Mouse (Mus musculus): ENCODE results near the gene Mospd3. TPM values are rescaled to one million over a fixed set of nuclear protein-coding genes. Genes with fewer than 3 reads are reported as not detected.

Gene Mospd3
- polyA plus RNA-seq, 1 experiment from 2014 or later = 21.4 TPM

- ATAC-seq (ENCODE audit: insufficient number of reproducible peaks, low FRiP score, low TSS enrichment, low read depth) = no peak
- H3K27me3 ChIP-seq (ENCODE audit: control insufficient read depth, insufficient read depth, low read length) = no peaks in the 10 kb centered on the region
- no peak overlapping the region for H3K4me3 ChIP-seq (ENCODE audit: low read depth, low read length)
- H3K27ac ChIP-seq (replicated peaks; ENCODE audit: low read depth, low read length) = no peak overlapping the region
- H3K9ac ChIP-seq (ENCODE audit: low read length) = no peak overlapping the region
- no peaks in the 10 kb centered on the region for H3K4me1 ChIP-seq (ENCODE audit: control insufficient read depth, insufficient read depth, low read length)
- 90% methylated on average over 5 of the region's 5 CpGs for WGBS
- no peak for DNase-seq (ENCODE audit: low spot score)
- H3K4me2 ChIP-seq (ENCODE audit: low read depth, severe bottlenecking) = no peak overlapping the region
- no peaks in the 10 kb centered on the region for H3K9me3 ChIP-seq (ENCODE audit: control insufficient read depth, low read length)
- no peaks in the 10 kb centered on the region for H3K36me3 ChIP-seq (ENCODE audit: control insufficient read depth, insufficient read depth, low read length)
Measured at GRCm38 (mm10) chr5:137566416-137566815, 34.4 kb downstream of the Mospd3 start.

- no peak overlapping the region for H3K4me2 ChIP-seq (ENCODE audit: low read depth, severe bottlenecking)
- no peak overlapping the region for H3K9ac ChIP-seq (ENCODE audit: low read length)
- H3K27ac ChIP-seq (replicated peaks; ENCODE audit: low read depth, low read length) = no peak overlapping the region
- ATAC-seq (ENCODE audit: insufficient number of reproducible peaks, low FRiP score, low TSS enrichment, low read depth) (no peak), DNase-seq (ENCODE audit: low spot score) (no peak)
- H3K9me3 ChIP-seq (ENCODE audit: control insufficient read depth, low read length) = no peaks in the 10 kb centered on the region
- no peaks in the 10 kb centered on the region for H3K36me3 ChIP-seq (ENCODE audit: control insufficient read depth, insufficient read depth, low read length)
- no peak overlapping the region for H3K4me3 ChIP-seq (ENCODE audit: low read depth, low read length)
- H3K4me1 ChIP-seq (ENCODE audit: control insufficient read depth, insufficient read depth, low read length) = no peaks in the 10 kb centered on the region
- no peaks in the 10 kb centered on the region for H3K27me3 ChIP-seq (ENCODE audit: control insufficient read depth, insufficient read depth, low read length)
- 74% methylated on average over 6 of the region's 6 CpGs for WGBS
Measured at GRCm38 (mm10) chr5:137565744-137566143, 35.1 kb downstream of the Mospd3 start.

DNA sequence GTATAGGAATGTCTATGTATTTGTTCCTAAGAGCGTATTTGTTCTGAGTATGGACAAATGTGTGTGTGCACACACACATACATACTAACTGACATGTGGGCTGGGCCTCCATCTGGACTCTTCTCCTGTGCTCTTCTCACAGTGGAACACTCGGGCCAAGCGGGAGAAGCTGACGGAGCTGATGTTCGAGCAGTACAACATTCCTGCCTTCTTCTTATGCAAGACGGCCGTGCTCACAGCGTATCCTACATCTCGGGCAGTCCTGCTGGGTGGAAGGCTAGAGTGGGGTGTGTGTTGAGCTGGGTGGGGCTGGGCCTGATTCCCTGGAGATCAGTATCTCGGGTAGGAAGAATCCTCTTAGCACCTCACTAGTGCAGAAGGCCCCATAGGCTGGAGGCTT, 37.9 kb downstream of the Mospd3 start:
- Histone ChIP-seq H3K4me2 (ENCODE audit: low read depth, severe bottlenecking) (no peak overlapping the region), H3K27me3 (ENCODE audit: control insufficient read depth, insufficient read depth, low read length) (no peaks in the 10 kb centered on the region), H3K9me3 (ENCODE audit: control insufficient read depth, low read length) (no peaks in the 10 kb centered on the region), H3K4me1 (ENCODE audit: control insufficient read depth, insufficient read depth, low read length) (no peaks in the 10 kb centered on the region), H3K4me3 (ENCODE audit: low read depth, low read length) (no peak overlapping the region), H3K9ac (ENCODE audit: low read length) (no peak overlapping the region), H3K27ac (replicated peaks; ENCODE audit: low read depth, low read length) (no peak overlapping the region), H3K36me3 (ENCODE audit: control insufficient read depth, insufficient read depth, low read length) (no peaks in the 10 kb centered on the region)
- 73% methylated on average over 10 of the region's 10 CpGs for WGBS
- ATAC-seq (ENCODE audit: insufficient number of reproducible peaks, low FRiP score, low TSS enrichment, low read depth) = no peak
- DNase-seq (ENCODE audit: low spot score) = no peak

- Histone ChIP-seq H3K4me3 (ENCODE audit: low read depth, low read length) (no peak overlapping the region), H3K36me3 (ENCODE audit: control insufficient read depth, insufficient read depth, low read length) (no peaks in the 10 kb centered on the region), H3K27ac (replicated peaks; ENCODE audit: low read depth, low read length) (no peak overlapping the region), H3K4me1 (ENCODE audit: control insufficient read depth, insufficient read depth, low read length) (no peaks in the 10 kb centered on the region), H3K27me3 (ENCODE audit: control insufficient read depth, insufficient read depth, low read length) (no peaks in the 10 kb centered on the region), H3K4me2 (ENCODE audit: low read depth, severe bottlenecking) (no peak overlapping the region), H3K9me3 (ENCODE audit: control insufficient read depth, low read length) (no peaks in the 10 kb centered on the region), H3K9ac (ENCODE audit: low read length) (no peak overlapping the region)
- DNase-seq (ENCODE audit: low spot score) (no peak), ATAC-seq (ENCODE audit: insufficient number of reproducible peaks, low FRiP score, low TSS enrichment, low read depth) (no peak)
- WGBS = 64% methylated on average over 6 of the region's 6 CpGs
Measured at GRCm38 (mm10) chr5:137561556-137561955, 39.3 kb downstream of the Mospd3 start.

GRCm38 (mm10) chr5:137553898-137554297, 47.0 kb downstream of the Mospd3 start:
- H3K4me3 ChIP-seq (ENCODE audit: low read depth, low read length) = no peak overlapping the region

DNA sequence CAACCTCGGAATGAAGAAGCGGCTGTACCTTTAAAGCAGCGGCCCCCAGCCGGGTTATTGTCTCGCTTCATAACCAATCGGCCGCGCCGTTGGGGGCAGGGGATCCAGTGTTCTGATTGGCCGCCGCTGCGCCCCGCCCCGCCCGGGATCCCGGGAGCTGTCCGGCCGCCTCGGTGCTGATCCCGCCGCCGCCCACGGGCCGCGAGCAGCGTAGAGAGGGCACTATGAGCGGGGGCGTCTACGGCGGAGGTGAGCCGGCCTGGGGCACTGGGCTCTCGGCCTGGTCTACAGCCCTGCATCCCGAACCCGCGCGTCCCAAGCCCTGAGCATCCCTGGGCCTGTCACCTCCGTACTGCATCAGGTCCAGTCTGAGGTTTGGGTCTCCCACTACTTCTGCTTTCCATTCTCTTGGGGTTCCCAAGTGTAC, 47.4 kb downstream of the Mospd3 start, which contains the start of gene Actl6b:
Gene Actl6b (plus strand): TSS at position 107 of the 427 bp plus-strand sequence.
- no peaks in the 10 kb centered on the region for H3K36me3 ChIP-seq (ENCODE audit: control insufficient read depth, insufficient read depth, low read length)
- no peak within 1 kb of the TSS for H3K27ac ChIP-seq (replicated peaks; ENCODE audit: low read depth, low read length)
- no peak within 1 kb of the TSS for H3K4me3 ChIP-seq (ENCODE audit: low read depth, low read length)
- peaks cover 10% of the 10 kb centered on the region for H3K27me3 ChIP-seq (ENCODE audit: control insufficient read depth, insufficient read depth, low read length)
- peak within 1 kb of the TSS; percentile 11; the same call in 1 of the 2 replicates for H3K4me2 ChIP-seq (ENCODE audit: low read depth, severe bottlenecking)
- no peak within 1 kb of the TSS for H3K9ac ChIP-seq (ENCODE audit: low read length)
- 1% methylated on average over 37 of the region's 37 CpGs for WGBS
- ATAC-seq (ENCODE audit: insufficient number of reproducible peaks, low FRiP score, low TSS enrichment, low read depth) = peak; percentile 47
- DNase-seq (ENCODE audit: low spot score) = peak; percentile 85
- no peaks in the 10 kb centered on the region for H3K9me3 ChIP-seq (ENCODE audit: control insufficient read depth, low read length)
- H3K4me1 ChIP-seq (ENCODE audit: control insufficient read depth, insufficient read depth, low read length) = no peaks in the 10 kb centered on the region

More at GRCm38 (mm10) chr5:137553898-137554297, 47.0 kb downstream of the Mospd3 start:
- no peaks in the 10 kb centered on the region for H3K36me3 ChIP-seq (ENCODE audit: control insufficient read depth, insufficient read depth, low read length)
- H3K4me1 ChIP-seq (ENCODE audit: control insufficient read depth, insufficient read depth, low read length) = no peaks in the 10 kb centered on the region
- no peak for ATAC-seq (ENCODE audit: insufficient number of reproducible peaks, low FRiP score, low TSS enrichment, low read depth)
- no peak for DNase-seq (ENCODE audit: low spot score)
- H3K4me2 ChIP-seq (ENCODE audit: low read depth, severe bottlenecking) = no peak overlapping the region; the same call in 1 of the 2 replicates
- whole genome bisulfite sequencing = 38% methylated on average over 11 of the region's 11 CpGs
- no peak overlapping the region for H3K27ac ChIP-seq (replicated peaks; ENCODE audit: low read depth, low read length)
- peaks cover 10% of the 10 kb centered on the region for H3K27me3 ChIP-seq (ENCODE audit: control insufficient read depth, insufficient read depth, low read length)
- H3K9me3 ChIP-seq (ENCODE audit: control insufficient read depth, low read length) = no peaks in the 10 kb centered on the region
- H3K9ac ChIP-seq (ENCODE audit: low read length) = no peak overlapping the region

DNA sequence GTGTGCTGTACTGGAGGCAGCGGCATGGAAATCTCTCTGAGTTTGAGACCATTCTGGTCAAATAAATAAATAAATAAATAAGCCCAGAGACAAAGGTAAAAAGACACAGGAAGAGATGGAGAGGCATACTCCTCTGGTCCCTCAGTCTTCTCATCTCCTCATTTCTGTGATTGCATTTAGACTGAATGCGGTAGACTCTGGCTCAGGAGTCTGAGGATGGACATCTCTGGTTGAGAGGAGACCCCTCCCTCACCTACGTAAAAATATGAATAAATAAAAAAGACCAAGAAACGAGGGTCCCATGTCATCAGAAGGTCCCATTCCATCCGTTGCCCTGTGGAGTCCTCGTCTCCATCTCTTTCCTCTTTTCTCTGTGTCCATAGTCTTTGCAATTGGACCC, 47.9 kb downstream of the Mospd3 start:
- WGBS = 32% methylated on average over 6 of the region's 6 CpGs
- no peak overlapping the region for H3K9ac ChIP-seq (ENCODE audit: low read length)

GRCm38 (mm10) chr5:137551119-137551518, 49.7 kb downstream of the Mospd3 start:
- Histone ChIP-seq H3K27ac (replicated peaks; ENCODE audit: low read depth, low read length) (no peak overlapping the region), H3K9me3 (ENCODE audit: control insufficient read depth, low read length) (no peaks in the 10 kb centered on the region), H3K27me3 (ENCODE audit: control insufficient read depth, insufficient read depth, low read length) (peaks cover 10% of the 10 kb centered on the region), H3K36me3 (ENCODE audit: control insufficient read depth, insufficient read depth, low read length) (no peaks in the 10 kb centered on the region), H3K4me3 (ENCODE audit: low read depth, low read length) (no peak overlapping the region), H3K4me2 (ENCODE audit: low read depth, severe bottlenecking) (no peak overlapping the region), H3K4me1 (ENCODE audit: control insufficient read depth, insufficient read depth, low read length) (no peaks in the 10 kb centered on the region), H3K9ac (ENCODE audit: low read length) (no peak overlapping the region)
- ATAC-seq (ENCODE audit: insufficient number of reproducible peaks, low FRiP score, low TSS enrichment, low read depth) = no peak
- no peak for DNase-seq (ENCODE audit: low spot score)
- whole genome bisulfite sequencing = 66% methylated on average over 5 of the region's 5 CpGs

More for the DNA sequence above, 47.9 kb downstream of the Mospd3 start:
- DNase-seq (ENCODE audit: low spot score) = no peak
- Histone ChIP-seq H3K36me3 (ENCODE audit: control insufficient read depth, insufficient read depth, low read length) (no peaks in the 10 kb centered on the region), H3K4me2 (ENCODE audit: low read depth, severe bottlenecking) (peak overlapping the region; percentile 11; the same call in 1 of the 2 replicates), H3K4me3 (ENCODE audit: low read depth, low read length) (no peak overlapping the region), H3K27me3 (ENCODE audit: control insufficient read depth, insufficient read depth, low read length) (peaks cover 10% of the 10 kb centered on the region), H3K4me1 (ENCODE audit: control insufficient read depth, insufficient read depth, low read length) (no peaks in the 10 kb centered on the region), H3K9me3 (ENCODE audit: control insufficient read depth, low read length) (no peaks in the 10 kb centered on the region), H3K27ac (replicated peaks; ENCODE audit: low read depth, low read length) (no peak overlapping the region)
- ATAC-seq (ENCODE audit: insufficient number of reproducible peaks, low FRiP score, low TSS enrichment, low read depth) = no peak

DNA sequence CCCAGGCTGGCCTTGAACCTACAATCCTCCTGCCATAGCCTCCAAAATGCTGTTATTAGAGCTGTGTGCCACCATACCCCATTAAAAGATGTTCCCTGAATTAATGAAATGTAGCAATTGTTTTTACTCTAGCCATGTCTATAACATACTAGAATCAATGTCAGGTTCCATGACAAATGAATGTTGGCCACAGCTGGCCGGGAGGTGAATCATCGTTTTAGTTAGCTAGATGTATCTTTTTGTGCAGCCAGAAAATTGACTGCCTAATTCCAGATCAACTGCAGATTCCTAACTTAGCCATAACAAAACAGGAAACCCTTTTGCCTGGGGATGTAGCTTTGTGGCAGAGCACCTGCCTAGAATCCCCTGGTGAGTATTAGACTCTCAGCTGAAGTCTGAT, 51.0 kb downstream of the Mospd3 start:
- Histone ChIP-seq H3K4me3 (ENCODE audit: low read depth, low read length) (no peak overlapping the region), H3K9ac (ENCODE audit: low read length) (no peak overlapping the region), H3K36me3 (ENCODE audit: control insufficient read depth, insufficient read depth, low read length) (no peaks in the 10 kb centered on the region), H3K4me1 (ENCODE audit: control insufficient read depth, insufficient read depth, low read length) (no peaks in the 10 kb centered on the region), H3K9me3 (ENCODE audit: control insufficient read depth, low read length) (no peaks in the 10 kb centered on the region), H3K27ac (replicated peaks; ENCODE audit: low read depth, low read length) (no peak overlapping the region), H3K4me2 (ENCODE audit: low read depth, severe bottlenecking) (no peak overlapping the region), H3K27me3 (ENCODE audit: control insufficient read depth, insufficient read depth, low read length) (peaks cover 10% of the 10 kb centered on the region)
- DNase-seq (ENCODE audit: low spot score) (no peak), ATAC-seq (ENCODE audit: insufficient number of reproducible peaks, low FRiP score, low TSS enrichment, low read depth) (no peak)
- 85% methylated on average over 2 of the region's 2 CpGs for WGBS

Data from limb, embryonic 11.5 days (tissue).